ENCODE assay signal across 13 mouse cellular contexts in the genomic region with DNA sequence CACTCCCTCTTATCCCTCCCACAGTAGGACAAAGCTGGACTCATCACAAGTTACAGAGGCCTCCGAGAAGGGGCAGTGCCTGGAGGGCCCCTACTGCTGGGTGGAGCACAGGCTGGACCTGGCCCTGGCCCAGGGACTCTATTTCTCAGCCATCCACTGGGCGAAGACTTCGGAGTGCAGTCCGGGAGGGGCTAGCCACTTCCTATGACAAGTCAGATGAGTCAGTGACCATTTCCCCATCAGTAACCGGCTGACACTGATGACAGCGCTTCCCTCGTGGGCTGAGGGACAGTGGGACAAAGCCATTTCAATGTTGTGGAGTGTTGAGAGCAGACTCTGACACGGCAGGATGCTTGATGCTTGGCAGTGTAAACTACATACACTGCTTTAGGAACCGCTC. TPM values are rescaled to one million over a fixed set of nuclear protein-coding genes. Genes with fewer than 3 reads are reported as not detected.
DNase-seq lines count a peak whose midpoint lies in the region; ATAC-seq lines count a peak whose summit lies in the region.
"Had no signal": no experiment of that assay in that cellular context is flagged by ENCODE, and none has a peak within 500 bp of the region (broad histone marks: within the 10 kb centered on the region; RNA-seq: fewer than 3 reads in every experiment).

No protein-coding gene starts in this region.

- H3K36me3 ChIP-seq in hindbrain, embryonic 14.5 days (replicated peaks; ENCODE audit: control insufficient read depth, insufficient read depth) = no peaks in the 10 kb centered on the region
- H3K36me3 ChIP-seq: forebrain, embryonic 10.5 days had no signal

- H3K27ac ChIP-seq in hindbrain, embryonic 14.5 days = no peak overlapping the region
- H3K27ac ChIP-seq: forebrain, embryonic 10.5 days had no signal

- ATAC-seq in hindbrain, embryonic 14.5 days (ENCODE audit: low FRiP score) = no peak

- no peaks in the 10 kb centered on the region for H3K9me3 ChIP-seq in hindbrain, embryonic 14.5 days (ENCODE audit: control insufficient read depth, low read length)
- H3K9me3 ChIP-seq: forebrain, embryonic 10.5 days had no signal

- peak; percentile 40 for DNase-seq in adrenal gland, postnatal 14 days
- no peak for DNase-seq in adrenal gland, adult 8-10 months
- peak; percentile 40 for DNase-seq in urinary bladder, postnatal 14 days (ENCODE audit: low spot score)
- no peak for DNase-seq in urinary bladder, adult 2 months (ENCODE audit: low spot score)
- DNase-seq in lung, postnatal 36 days = peak; percentile 68
- no peak for DNase-seq in left cerebral cortex, adult 11 months (ENCODE audit: low spot score)
- no peak for DNase-seq in hindbrain, embryonic 14.5 days (ENCODE audit: low spot score)
- DNase-seq in frontal cortex, adult 2 months (ENCODE audit: extremely low spot score in 1 of 2, low spot score in 1 of 2) = no peak
- DNase-seq: kidney, adult 11 months; midbrain, embryonic 14.5 days; thymus, postnatal 4 days had no signal

- no peak overlapping the region for H3K9ac ChIP-seq in hindbrain, embryonic 14.5 days

- peaks cover 17% of the 10 kb centered on the region for H3K4me1 ChIP-seq in hindbrain, embryonic 14.5 days (replicated peaks; ENCODE audit: control insufficient read depth, insufficient read depth, low read length)

- WGBS in hindbrain, embryonic 14.5 days = 83% methylated on average over 9 of the region's 9 CpGs

- peaks cover 62% of the 10 kb centered on the region for H3K27me3 ChIP-seq in hindbrain, embryonic 14.5 days (ENCODE audit: control insufficient read depth, insufficient read depth, low read length)

- no peak overlapping the region for H3K4me3 ChIP-seq in hindbrain, embryonic 14.5 days (replicated peaks; ENCODE audit: low read length)
- H3K4me3 ChIP-seq: forebrain, embryonic 10.5 days had no signal

- H3K4me2 ChIP-seq in hindbrain, embryonic 14.5 days (replicated peaks) = no peak overlapping the region
- H3K4me2 ChIP-seq: liver, embryonic 11.5 days had no signal

RNA-seq across cellular contexts. Expression of gene Dagla, which starts 25.0 kb away (rescaled TPM):
- 5.5 and 7.4 TPM in 2 replicates for total RNA-seq in adrenal gland, postnatal 14 days (2021)
- 1 to 10 TPM; 3.3 to 4.4 (median 3.8) TPM for total RNA-seq in adrenal gland, adult 8-10 months (2022)
- 5.5 and 6.4 TPM in 2 replicates for polyA plus RNA-seq in urinary bladder, adult 2 months (2012; rRNA removed)
- 9.9 and 10.2 TPM in 2 replicates for polyA plus RNA-seq in hindbrain, embryonic 14.5 days (2014; fragmentation: Nextera tagmentation; extraction: Ambion mirVana)
- 46.8 and 52.7 TPM in 2 replicates for polyA plus RNA-seq in frontal cortex, adult 2 months (2012; rRNA removed)

RNA-seq across cellular contexts. Expression of gene Myrf, which starts 39.1 kb away (rescaled TPM):
- total RNA-seq in adrenal gland, postnatal 14 days (2021) = 2.6 and 4.7 TPM in 2 replicates
- total RNA-seq in adrenal gland, adult 8-10 months (2022) = 1 to 10 TPM in 3 of 4 experiments, under 1 TPM in 1; 0.94 to 2.0 (median 1.4) TPM
- 3.8 and 4.3 TPM in 2 replicates for polyA plus RNA-seq in urinary bladder, adult 2 months (2012; rRNA removed)
- polyA plus RNA-seq in hindbrain, embryonic 14.5 days (2014; fragmentation: Nextera tagmentation; extraction: Ambion mirVana) = 1.1 and 1.3 TPM in 2 replicates
- 13.4 and 14.4 TPM in 2 replicates for polyA plus RNA-seq in frontal cortex, adult 2 months (2012; rRNA removed)

Comparison
In these comparisons a context has a peak if more than half of its experiments do, and no peak if none do; other contexts are left out.
1. DNase-seq: peak in adrenal gland, postnatal 14 days (single experiment), urinary bladder, postnatal 14 days (single experiment) and lung, postnatal 36 days (single experiment); none in adrenal gland, adult 8-10 months (single experiment), urinary bladder, adult 2 months (single experiment), left cerebral cortex, adult 11 months (single experiment), hindbrain, embryonic 14.5 days (single experiment) and frontal cortex, adult 2 months (0 of 2).